Mouse (Mus musculus) heart, embryonic 12.5 days (tissue): Measurements from ENCODE around the gene Filip1l. TPM values are rescaled to one million over a fixed set of nuclear protein-coding genes. Genes with fewer than 3 reads are reported as not detected.

Source experiments
- ATAC-seq: fragments of 200-750 bp; cut with Nextera tagmentation; 2 replicates; pipeline ENCODE4 v1.8.0; 2017; ENCODE audit warnings: moderate TSS enrichment, moderate library complexity; ENCODE audit not compliant: insufficient number of reproducible peaks, low FRiP score
- H3K27ac ChIP-seq: fragments of 300-500 bp; sonication (generic); 2 replicates; pipeline ENCODE4 v1.5.1; 2016; ENCODE audit warnings: mild to moderate bottlenecking, moderate library complexity; ENCODE audit not compliant: poor library complexity, severe bottlenecking
- H3K27me3 ChIP-seq: fragments of 300-500 bp; sonication (generic); replicated peaks from 2 replicates; pipeline ENCODE4 v1.6.1; 2016; ENCODE audit warnings: mild to moderate bottlenecking, moderate library complexity
- H3K36me3 ChIP-seq: fragments of 300-500 bp; sonication (generic); 2 replicates; pipeline ENCODE4 v1.6.1; 2016; ENCODE audit warnings: mild to moderate bottlenecking, moderate library complexity
- H3K4me1 ChIP-seq: fragments of 300-500 bp; sonication (generic); replicated peaks from 2 replicates; pipeline ENCODE4 v1.6.1; 2016; ENCODE audit warnings: mild to moderate bottlenecking
- H3K4me2 ChIP-seq: fragments of 300-500 bp; sonication (generic); 2 replicates; pipeline ENCODE4 v1.6.1; 2016; ENCODE audit warnings: mild to moderate bottlenecking, moderate library complexity
- H3K4me3 ChIP-seq: fragments of 300-500 bp; sonication (generic); 2 replicates; pipeline ENCODE4 v1.5.1; 2016; ENCODE audit warnings: mild to moderate bottlenecking
- H3K9ac ChIP-seq: fragments of 300-500 bp; sonication (generic); 2 replicates; pipeline ENCODE4 v1.6.1; 2016; ENCODE audit warnings: mild to moderate bottlenecking, moderate library complexity
- H3K9me3 ChIP-seq: fragments of 300-500 bp; sonication (generic); replicated peaks from 2 replicates; pipeline ENCODE4 v1.6.1; 2016; ENCODE audit warnings: mild to moderate bottlenecking, moderate library complexity
- WGBS: fragments of 180-500 bp; shearing (Covaris S2); methylation state at CpG from one replicate; pipeline ENCODE4 v1.1.7; 2016; 5-methylcytosine and 5-hydroxymethylcytosine counted together
- polyA plus RNA-seq: library from polyadenylated mRNA; unstranded; fragments of >200 nt; fragmentation: Nextera tagmentation; extraction: Ambion mirVana; gene quantifications from 2 replicates; pipeline ENCODE4 v1.2.1, GENCODE M21; 2016

The Filip1l gene
- polyA plus RNA-seq, 1 experiment from 2014 or later, result 27.8 TPM

- H3K4me3 ChIP-seq, result no peak overlapping the region
- WGBS, result 36% methylated on average over 8 of the region's 8 CpGs
- 0 out of 2 replicates have a peak, but pooled peaks have one; percentile 27 for ATAC-seq
- peak overlapping the region; percentile 58 for H3K27ac ChIP-seq
- no peaks in the 10 kb centered on the region for H3K9me3 ChIP-seq
- no peak overlapping the region for H3K4me2 ChIP-seq
- H3K4me1 ChIP-seq, result peaks cover 52% of the 10 kb centered on the region
- no peak overlapping the region for H3K9ac ChIP-seq
- H3K27me3 ChIP-seq, result no peaks in the 10 kb centered on the region
- H3K36me3 ChIP-seq, result no peaks in the 10 kb centered on the region
These were observed 68.1 kb downstream of the Filip1l start for GRCm38 (mm10) chr16:57420773-57421556.

GRCm38 (mm10) chr16:57421680-57422417 lies 69.0 kb downstream of the Filip1l start:
- no peak overlapping the region for H3K9ac ChIP-seq
- no peak overlapping the region for H3K4me3 ChIP-seq
- no peaks in the 10 kb centered on the region for H3K9me3 ChIP-seq
- no peaks in the 10 kb centered on the region for H3K36me3 ChIP-seq
- H3K4me1 ChIP-seq, result peaks cover 52% of the 10 kb centered on the region
- WGBS, result 86% methylated on average over 7 of the region's 7 CpGs
- ATAC-seq, result no peak
- peak overlapping the region; percentile 58 for H3K27ac ChIP-seq
- no peaks in the 10 kb centered on the region for H3K27me3 ChIP-seq
- H3K4me2 ChIP-seq, result no peak overlapping the region

GRCm38 (mm10) chr16:57423001-57423800 lies 70.3 kb downstream of the Filip1l start:
- WGBS, result 65% methylated on average over 6 of the region's 6 CpGs
- Histone ChIP-seq H3K4me1 (peaks cover 57% of the 10 kb centered on the region), H3K27ac (no peak overlapping the region), H3K36me3 (no peaks in the 10 kb centered on the region), H3K9me3 (no peaks in the 10 kb centered on the region), H3K4me2 (no peak overlapping the region), H3K27me3 (no peaks in the 10 kb centered on the region), H3K4me3 (no peak overlapping the region), H3K9ac (no peak overlapping the region)
- no peak for ATAC-seq

- H3K4me3 ChIP-seq, result no peak overlapping the region
- 67% methylated on average over 10 of the region's 10 CpGs for WGBS
- no peaks in the 10 kb centered on the region for H3K27me3 ChIP-seq
- ATAC-seq, result no peak
- H3K9ac ChIP-seq, result no peak overlapping the region
- peak overlapping the region; percentile 81; the same call in 1 of the 2 replicates for H3K27ac ChIP-seq
- H3K4me2 ChIP-seq, result no peak overlapping the region
- H3K36me3 ChIP-seq, result no peaks in the 10 kb centered on the region
- peaks cover 46% of the 10 kb centered on the region for H3K4me1 ChIP-seq
- H3K9me3 ChIP-seq, result no peaks in the 10 kb centered on the region
These were observed 73.8 kb downstream of the Filip1l start for GRCm38 (mm10) chr16:57426680-57427079.

GRCm38 (mm10) chr16:57427516-57428285 lies 74.8 kb downstream of the Filip1l start:
- Histone ChIP-seq H3K27ac (peak overlapping the region; percentile 81), H3K4me2 (no peak overlapping the region), H3K9me3 (no peaks in the 10 kb centered on the region), H3K4me3 (no peak overlapping the region), H3K9ac (no peak overlapping the region), H3K27me3 (no peaks in the 10 kb centered on the region), H3K4me1 (peaks cover 41% of the 10 kb centered on the region), H3K36me3 (no peaks in the 10 kb centered on the region)
- WGBS, result 51% methylated on average over 7 of the region's 7 CpGs
- ATAC-seq, result no peak

- no peak for ATAC-seq
- Histone ChIP-seq H3K4me3 (no peak overlapping the region), H3K9ac (no peak overlapping the region), H3K9me3 (no peaks in the 10 kb centered on the region), H3K4me1 (peaks cover 34% of the 10 kb centered on the region), H3K36me3 (no peaks in the 10 kb centered on the region), H3K27ac (no peak overlapping the region), H3K27me3 (no peaks in the 10 kb centered on the region), H3K4me2 (no peak overlapping the region)
- 56% methylated on average over 5 of the region's 5 CpGs for WGBS
These were observed 76.1 kb downstream of the Filip1l start for GRCm38 (mm10) chr16:57428977-57429376.

- no peak overlapping the region for H3K4me2 ChIP-seq
These were observed 78.4 kb downstream of the Filip1l start for GRCm38 (mm10) chr16:57431294-57431693.

GRCm38 (mm10) chr16:57433173-57433572 lies 80.3 kb downstream of the Filip1l start:
- Histone ChIP-seq H3K9me3 (no peaks in the 10 kb centered on the region), H3K27me3 (no peaks in the 10 kb centered on the region), H3K27ac (no peak overlapping the region), H3K4me2 (no peak overlapping the region), H3K36me3 (no peaks in the 10 kb centered on the region), H3K4me1 (peaks cover 10% of the 10 kb centered on the region), H3K4me3 (no peak overlapping the region), H3K9ac (no peak overlapping the region)
- no peak for ATAC-seq
- 58% methylated on average over 4 of the region's 4 CpGs for WGBS

More at GRCm38 (mm10) chr16:57431294-57431693, 78.4 kb downstream of the Filip1l start:
- ATAC-seq, result no peak
- WGBS, result 83% methylated on average over 3 of the region's 3 CpGs
- no peak overlapping the region for H3K9ac ChIP-seq
- no peaks in the 10 kb centered on the region for H3K36me3 ChIP-seq
- no peaks in the 10 kb centered on the region for H3K9me3 ChIP-seq
- H3K27me3 ChIP-seq, result no peaks in the 10 kb centered on the region
- no peak overlapping the region for H3K4me3 ChIP-seq
- no peak overlapping the region for H3K27ac ChIP-seq
- H3K4me1 ChIP-seq, result peaks cover 24% of the 10 kb centered on the region

- Histone ChIP-seq H3K4me3 (no peak overlapping the region), H3K4me1 (peaks cover 9% of the 10 kb centered on the region)
- WGBS, result 83% methylated on average over 6 of the region's 6 CpGs
These were observed 80.8 kb downstream of the Filip1l start for GRCm38 (mm10) chr16:57433671-57434070.

GRCm38 (mm10) chr16:57434640-57435039 lies 81.7 kb downstream of the Filip1l start:
- ATAC-seq, result no peak
- no peak overlapping the region for H3K27ac ChIP-seq
- no peaks in the 10 kb centered on the region for H3K9me3 ChIP-seq
- no peaks in the 10 kb centered on the region for H3K27me3 ChIP-seq
- no peak overlapping the region for H3K4me2 ChIP-seq
- no peak overlapping the region for H3K4me3 ChIP-seq
- H3K9ac ChIP-seq, result no peak overlapping the region
- WGBS, result 64% methylated on average over 3 of the region's 3 CpGs
- no peaks in the 10 kb centered on the region for H3K36me3 ChIP-seq
- peaks cover 3% of the 10 kb centered on the region; the same call in 1 of the 2 replicates for H3K4me1 ChIP-seq

More at GRCm38 (mm10) chr16:57433671-57434070, 80.8 kb downstream of the Filip1l start:
- H3K9me3 ChIP-seq, result no peaks in the 10 kb centered on the region
- no peak overlapping the region for H3K27ac ChIP-seq
- ATAC-seq, result no peak
- no peak overlapping the region for H3K9ac ChIP-seq
- no peaks in the 10 kb centered on the region for H3K27me3 ChIP-seq
- no peaks in the 10 kb centered on the region for H3K36me3 ChIP-seq
- H3K4me2 ChIP-seq, result no peak overlapping the region
